Comparison of ENCODE assay signal across 12 mouse cellular contexts in genomic region chr7:100073959-100074358, GRCm38 (mm10). TPM values are rescaled to one million over a fixed set of nuclear protein-coding genes. Genes with fewer than 3 reads are reported as not detected.
DNase-seq lines count a peak whose midpoint lies in the region; ATAC-seq and TF ChIP-seq lines count a peak whose summit lies in the region.
"Had no signal": no experiment of that assay in that cellular context is flagged by ENCODE, and none has a peak within 500 bp of the region (broad histone marks: within the 10 kb centered on the region; RNA-seq: fewer than 3 reads in every experiment).

No protein-coding gene starts in this region.

- H3K9me3 ChIP-seq in hindbrain, postnatal 0 days (ENCODE audit: low read length): no peaks in the 10 kb centered on the region
- no peaks in the 10 kb centered on the region for H3K9me3 ChIP-seq in hindbrain, embryonic 12.5 days (replicated peaks)
- no peaks in the 10 kb centered on the region for H3K9me3 ChIP-seq in embryonic facial prominence, embryonic 15.5 days (replicated peaks)
- peaks cover 3% of the 10 kb centered on the region; the same call in 1 of the 2 replicates for H3K9me3 ChIP-seq in lung, embryonic 16.5 days (ENCODE audit: control insufficient read depth, low read length)
- H3K9me3 ChIP-seq: heart, embryonic 15.5 days; liver, embryonic 15.5 days had no signal

- TF ChIP-seq CTCF in hindbrain, postnatal 0 days (IDR thresholded peaks at IDR 0.05; ENCODE audit: low read depth): peak; percentile 14

- H3K4me1 ChIP-seq in hindbrain, postnatal 0 days (ENCODE audit: insufficient read depth, low read length): no peaks in the 10 kb centered on the region
- no peaks in the 10 kb centered on the region for H3K4me1 ChIP-seq in hindbrain, embryonic 12.5 days
- no peaks in the 10 kb centered on the region for H3K4me1 ChIP-seq in embryonic facial prominence, embryonic 15.5 days
- peaks cover 4% of the 10 kb centered on the region for H3K4me1 ChIP-seq in lung, embryonic 16.5 days (replicated peaks; ENCODE audit: control insufficient read depth, insufficient read depth, low read length)

- no peaks in the 10 kb centered on the region for H3K27me3 ChIP-seq in hindbrain, postnatal 0 days (ENCODE audit: insufficient read depth, low read length)
- no peaks in the 10 kb centered on the region for H3K27me3 ChIP-seq in hindbrain, embryonic 12.5 days
- no peaks in the 10 kb centered on the region for H3K27me3 ChIP-seq in embryonic facial prominence, embryonic 15.5 days
- no peaks in the 10 kb centered on the region for H3K27me3 ChIP-seq in lung, embryonic 16.5 days (ENCODE audit: control insufficient read depth, insufficient read depth, low read depth, low read length)
- H3K27me3 ChIP-seq: heart, embryonic 15.5 days; liver, embryonic 15.5 days had no signal

- H3K27ac ChIP-seq in hindbrain, postnatal 0 days: 0 out of 2 replicates have a peak overlapping the region, but pooled peaks have one; percentile 11
- no peak overlapping the region for H3K27ac ChIP-seq in hindbrain, embryonic 12.5 days
- no peak overlapping the region for H3K27ac ChIP-seq in embryonic facial prominence, embryonic 15.5 days (replicated peaks)
- H3K27ac ChIP-seq in lung, embryonic 16.5 days (ENCODE audit: low read length): no peak overlapping the region
- H3K27ac ChIP-seq: heart, embryonic 15.5 days; liver, embryonic 15.5 days had no signal

- 49% methylated on average over 2 of the region's 2 CpGs for WGBS in hindbrain, postnatal 0 days
- WGBS in hindbrain, embryonic 12.5 days: 85% methylated on average over 2 of the region's 2 CpGs
- 80% methylated on average over 2 of the region's 2 CpGs for WGBS in embryonic facial prominence, embryonic 15.5 days
- WGBS in lung, embryonic 16.5 days: 49% methylated on average over 2 of the region's 2 CpGs

- H3K4me3 ChIP-seq in hindbrain, postnatal 0 days (ENCODE audit: low read length): no peak overlapping the region
- H3K4me3 ChIP-seq in hindbrain, embryonic 12.5 days: no peak overlapping the region
- H3K4me3 ChIP-seq in embryonic facial prominence, embryonic 15.5 days (replicated peaks): no peak overlapping the region
- H3K4me3 ChIP-seq in lung, embryonic 16.5 days (ENCODE audit: low read length): no peak overlapping the region
- H3K4me3 ChIP-seq: heart, embryonic 15.5 days; liver, embryonic 15.5 days had no signal

- H3K9ac ChIP-seq in hindbrain, postnatal 0 days (replicated peaks; ENCODE audit: low read length): no peak overlapping the region
- no peak overlapping the region for H3K9ac ChIP-seq in hindbrain, embryonic 12.5 days
- H3K9ac ChIP-seq in embryonic facial prominence, embryonic 15.5 days: no peak overlapping the region
- no peak overlapping the region for H3K9ac ChIP-seq in lung, embryonic 16.5 days (ENCODE audit: low read length)
- H3K9ac ChIP-seq: heart, embryonic 15.5 days; liver, embryonic 15.5 days had no signal

- no peaks in the 10 kb centered on the region for H3K36me3 ChIP-seq in hindbrain, postnatal 0 days (ENCODE audit: insufficient read depth, low read length)
- H3K36me3 ChIP-seq in hindbrain, embryonic 12.5 days: peaks cover 5% of the 10 kb centered on the region
- H3K36me3 ChIP-seq in embryonic facial prominence, embryonic 15.5 days: no peaks in the 10 kb centered on the region
- H3K36me3 ChIP-seq in lung, embryonic 16.5 days (ENCODE audit: control insufficient read depth, insufficient read depth, low read length): no peaks in the 10 kb centered on the region
- H3K36me3 ChIP-seq: heart, embryonic 15.5 days had no signal

- H3K4me2 ChIP-seq in hindbrain, postnatal 0 days (ENCODE audit: low read depth, low read length): no peak overlapping the region
- H3K4me2 ChIP-seq in hindbrain, embryonic 12.5 days (replicated peaks): no peak overlapping the region
- H3K4me2 ChIP-seq in embryonic facial prominence, embryonic 15.5 days (replicated peaks): no peak overlapping the region
- H3K4me2 ChIP-seq in lung, embryonic 16.5 days (ENCODE audit: low read depth, low read length): no peak overlapping the region
- H3K4me2 ChIP-seq: heart, embryonic 15.5 days; liver, embryonic 15.5 days had no signal

- peak; percentile 56 for ATAC-seq in hindbrain, postnatal 0 days
- no peak for ATAC-seq in hindbrain, embryonic 12.5 days (ENCODE audit: low FRiP score)
- ATAC-seq in embryonic facial prominence, embryonic 15.5 days (ENCODE audit: insufficient number of reproducible peaks, low FRiP score, low TSS enrichment, low read depth): peak; percentile 47; the same call in 1 of the 2 replicates
- ATAC-seq in lung, embryonic 16.5 days (ENCODE audit: low read depth): peak; percentile 60; the same call in 1 of the 2 replicates
- ATAC-seq in granulocyte monocyte progenitor cell, adult 5-6 weeks (replicated peaks; ENCODE audit: poor library complexity, severe bottlenecking): no peak

- peak; percentile 58 for DNase-seq in hindbrain, postnatal 0 days (ENCODE audit: low spot score)
- DNase-seq in heart, adult 8-10 months (ENCODE audit: low spot score): peak; percentile 36
- no peak for DNase-seq in urinary bladder, postnatal 36 days (ENCODE audit: low spot score in 2 of 2)
- no peak for DNase-seq in urinary bladder, adult 18-20 months (ENCODE audit: low spot score in 2 of 2)
- DNase-seq: right cerebral cortex, adult 18-20 months; thymus, adult 2 months had no signal

RNA-seq across cellular contexts. Expression of gene Pold3, which starts 47.4 kb away (rescaled TPM):
- 20.4 and 29.4 TPM in 2 replicates for total RNA-seq in hindbrain, postnatal 0 days (2014; rRNA removed)
- polyA plus RNA-seq in hindbrain, postnatal 0 days (2015; fragmentation: Nextera tagmentation; extraction: Ambion mirVana): 38.6 and 41.0 TPM in 2 replicates
- polyA plus RNA-seq in hindbrain, embryonic 12.5 days (2016; fragmentation: Nextera tagmentation; extraction: Ambion mirVana): 64.9 and 70.2 TPM in 2 replicates
- 49.9 and 50.6 TPM in 2 replicates for polyA plus RNA-seq in embryonic facial prominence, embryonic 15.5 days (2015; fragmentation: Nextera tagmentation; extraction: Ambion mirVana)
- total RNA-seq in heart, adult 8-10 months (2022): 1 to 10 TPM; 7.5 to 9.4 (median 8.9) TPM
- 57.0 and 58.7 TPM in 2 replicates for polyA plus RNA-seq in lung, embryonic 16.5 days (2015; fragmentation: Nextera tagmentation; extraction: Ambion mirVana)
- total RNA-seq in granulocyte monocyte progenitor cell, adult 5-6 weeks (2014; fragmentation: Nextera tagmentation): 91.8 and 97.7 TPM in 2 replicates
- total RNA-seq in granulocyte monocyte progenitor cell, adult 5-6 weeks (2017): 132 and 140 TPM in 2 replicates

Comparison
In these comparisons a context has a peak if more than half of its experiments do, and no peak if none do; other contexts are left out.
1. ATAC-seq: peak in hindbrain, postnatal 0 days (single experiment), embryonic facial prominence, embryonic 15.5 days (single experiment) and lung, embryonic 16.5 days (single experiment); none in hindbrain, embryonic 12.5 days (single experiment) and granulocyte monocyte progenitor cell, adult 5-6 weeks (single experiment).
2. DNase-seq: peak in hindbrain, postnatal 0 days (single experiment) and heart, adult 8-10 months (single experiment); none in urinary bladder, postnatal 36 days (0 of 2) and urinary bladder, adult 18-20 months (0 of 2).